Mouse (Mus musculus) myocyte (in vitro differentiated cells): ENCODE measurements around the gene Klk1b26.
"Not testable (repeated sequence)": the region's sequence is repeated elsewhere in the genome, so short reads cannot be mapped to it uniquely, and the experiment has no call there.

Source experiments
- E2F4 ChIP-seq: IDR thresholded peaks from one replicate; pipeline ENCODE4 v1.6.1; 2011; ENCODE audit warnings: mild to moderate bottlenecking, control low read depth, moderate library complexity; ENCODE audit not compliant: insufficient read depth
- MAX ChIP-seq: IDR thresholded peaks from one replicate; pipeline ENCODE4 v1.6.1; 2011; ENCODE audit warnings: low read depth, mild to moderate bottlenecking, control low read depth
- MYOG ChIP-seq, 3 experiments: IDR thresholded peaks; one replicate each; pipeline ENCODE4 v1.6.1; 2011; ENCODE audit warnings: control low read depth in 2 of 3, low read depth in 2 of 3, mild to moderate bottlenecking in 2 of 3; ENCODE audit not compliant: insufficient read length in 2 of 3, control insufficient read depth in 1 of 3, insufficient read depth in 1 of 3
- POLR2A ChIP-seq: IDR thresholded peaks from one replicate; pipeline ENCODE4 v1.6.1; 2011; ENCODE audit warnings: low read depth, mild to moderate bottlenecking, control low read depth, moderate library complexity; ENCODE audit not compliant: insufficient read length
- TCF12 ChIP-seq: IDR thresholded peaks from one replicate; pipeline ENCODE4 v1.6.1; 2011; ENCODE audit warnings: mild to moderate bottlenecking, control low read depth; ENCODE audit not compliant: poor library complexity, insufficient read depth, severe bottlenecking
- TCF3 ChIP-seq: IDR thresholded peaks from one replicate; pipeline ENCODE4 v1.6.1; 2011; ENCODE audit warnings: low read depth, control low read depth; ENCODE audit not compliant: insufficient read length

GRCm38 (mm10) chr7:43975761-43976160 is 36.2 kb upstream of the Klk1b26 start, which contains the start of gene Klk1b9:
- TF ChIP-seq TCF12; POLR2A; MAX; TCF3; MYOG (IDR thresholded peaks at IDR 0.05; ENCODE audit: control insufficient read depth in 1 of 3, insufficient read depth in 1 of 3, insufficient read length in 2 of 3, low read depth in 2 of 3); E2F4: not testable (repeated sequence)
